In genomic region chr12:84203778-84204216, GRCm38 (mm10) we compare ENCODE assay signal across 12 mouse cellular contexts. TPM values are rescaled to one million over a fixed set of nuclear protein-coding genes. Genes with fewer than 3 reads are reported as not detected.
A peak's percentile ranks its signal among the peaks of the same experiment; 100 is the strongest.
DNase-seq lines count a peak whose midpoint lies in the region; ATAC-seq and TF ChIP-seq lines count a peak whose summit lies in the region.
"Had no signal": no experiment of that assay in that cellular context is flagged by ENCODE, and none has a peak within 500 bp of the region (broad histone marks: within the 10 kb centered on the region; RNA-seq: fewer than 3 reads in every experiment).

No protein-coding gene starts in this region.

- no peak overlapping the region for H3K4me3 ChIP-seq in heart, postnatal 0 days (ENCODE audit: low read depth, low read length)
- peak overlapping the region; percentile 66 for H3K4me3 ChIP-seq in E14TG2a.4 (replicated peaks; ENCODE audit: low read length)
- no peak overlapping the region for H3K4me3 ChIP-seq in embryonic facial prominence, embryonic 10.5 days
- H3K4me3 ChIP-seq in liver, postnatal 0 days (ENCODE audit: low read depth, low read length): peak overlapping the region; percentile 13
- H3K4me3 ChIP-seq: hindbrain, embryonic 12.5 days; neural tube, embryonic 12.5 days had no signal

- peak overlapping the region; percentile 31 for H3K9ac ChIP-seq in heart, postnatal 0 days (replicated peaks; ENCODE audit: low read depth, low read length)
- H3K9ac ChIP-seq in liver, postnatal 0 days (replicated peaks): peak overlapping the region; percentile 67
- H3K9ac ChIP-seq: hindbrain, embryonic 12.5 days; neural tube, embryonic 12.5 days had no signal

- no peak for ATAC-seq in heart, postnatal 0 days (ENCODE audit: insufficient read depth, low read depth)
- ATAC-seq in liver, postnatal 0 days: peak; percentile 87
- ATAC-seq: Patski had no signal

- H3K4me1 ChIP-seq in heart, postnatal 0 days (ENCODE audit: control insufficient read depth, insufficient read depth): peaks cover 57% of the 10 kb centered on the region
- H3K4me1 ChIP-seq in E14TG2a.4 (replicated peaks; ENCODE audit: low read depth, low read length): peaks cover 100% of the 10 kb centered on the region
- H3K4me1 ChIP-seq in embryonic facial prominence, embryonic 10.5 days: peaks cover 52% of the 10 kb centered on the region
- peaks cover 94% of the 10 kb centered on the region for H3K4me1 ChIP-seq in liver, postnatal 0 days (ENCODE audit: insufficient read depth)

- no peak overlapping the region for H3K4me2 ChIP-seq in heart, postnatal 0 days (ENCODE audit: low read depth, low read length)
- H3K4me2 ChIP-seq in liver, postnatal 0 days (ENCODE audit: low read depth, low read length): peak overlapping the region; percentile 62
- H3K4me2 ChIP-seq: hindbrain, embryonic 12.5 days; neural tube, embryonic 12.5 days had no signal

- 39% methylated on average over 7 of the region's 7 CpGs for WGBS in heart, postnatal 0 days
- WGBS in embryonic facial prominence, embryonic 10.5 days: 68% methylated on average over 7 of the region's 7 CpGs
- WGBS in liver, postnatal 0 days (ENCODE audit: insufficient replicate concordance): 38% methylated on average over 7 of the region's 7 CpGs

- H3K9me3 ChIP-seq in heart, postnatal 0 days (replicated peaks; ENCODE audit: control insufficient read depth, low read length): no peaks in the 10 kb centered on the region
- H3K9me3 ChIP-seq in E14TG2a.4 (ENCODE audit: low read length): no peaks in the 10 kb centered on the region
- no peaks in the 10 kb centered on the region for H3K9me3 ChIP-seq in embryonic facial prominence, embryonic 10.5 days
- H3K9me3 ChIP-seq in liver, postnatal 0 days (ENCODE audit: low read length): no peaks in the 10 kb centered on the region
- H3K9me3 ChIP-seq: hindbrain, embryonic 12.5 days; neural tube, embryonic 12.5 days had no signal

- no peak for TF ChIP-seq CTCF in heart, postnatal 0 days (IDR thresholded peaks at IDR 0.05; ENCODE audit: low read depth)
- no peak for TF ChIP-seq CTCF in E14TG2a.4 (conservative IDR thresholded peaks at IDR 0.05; ENCODE audit: low read length)
- TF ChIP-seq CTCF in liver, postnatal 0 days (IDR thresholded peaks at IDR 0.05; ENCODE audit: low read depth): no peak

- no peak for DNase-seq in heart, postnatal 0 days (ENCODE audit: low spot score)
- DNase-seq in heart, adult 9 months (ENCODE audit: low spot score in 2 of 2): no peak
- DNase-seq in embryonic facial prominence, embryonic 10.5 days (ENCODE audit: low spot score): no peak
- peak; percentile 83 for DNase-seq in liver, postnatal 0 days
- DNase-seq in gastrocnemius, adult 18-20 months (ENCODE audit: low spot score): no peak
- DNase-seq in gastrocnemius, postnatal 10 days: no peak
- no peak for DNase-seq in cerebellum, postnatal 4 days (ENCODE audit: low spot score in 2 of 2)
- DNase-seq: left cerebral cortex, postnatal 4 days had no signal

- no peak for TF ChIP-seq EP300 in heart, postnatal 0 days (IDR thresholded peaks at IDR 0.05; ENCODE audit: low read depth)
- TF ChIP-seq EP300 in liver, postnatal 0 days (IDR thresholded peaks at IDR 0.05; ENCODE audit: low read depth): peak; percentile 98

- no peak overlapping the region; the same call in 1 of the 2 replicates for H3K27ac ChIP-seq in heart, postnatal 0 days (ENCODE audit: low read depth)
- H3K27ac ChIP-seq in embryonic facial prominence, embryonic 10.5 days (replicated peaks): peak overlapping the region; percentile 48; the same call in 1 of the 2 replicates
- H3K27ac ChIP-seq in liver, postnatal 0 days (ENCODE audit: low read depth): peak overlapping the region; percentile 98
- H3K27ac ChIP-seq: hindbrain, embryonic 12.5 days; neural tube, embryonic 12.5 days had no signal

- no peaks in the 10 kb centered on the region for H3K27me3 ChIP-seq in heart, postnatal 0 days (ENCODE audit: control insufficient read depth, insufficient read depth, low read length)
- peaks cover 17% of the 10 kb centered on the region for H3K27me3 ChIP-seq in E14TG2a.4 (ENCODE audit: insufficient read depth, low read length)
- no peaks in the 10 kb centered on the region for H3K27me3 ChIP-seq in embryonic facial prominence, embryonic 10.5 days (replicated peaks; ENCODE audit: low read depth, poor library complexity, severe bottlenecking)
- no peaks in the 10 kb centered on the region for H3K27me3 ChIP-seq in liver, postnatal 0 days (ENCODE audit: insufficient read depth, low read length)
- H3K27me3 ChIP-seq: hindbrain, embryonic 12.5 days; neural tube, embryonic 12.5 days; Patski had no signal

- no peaks in the 10 kb centered on the region; the same call in 1 of the 2 replicates for H3K36me3 ChIP-seq in heart, postnatal 0 days (replicated peaks; ENCODE audit: control insufficient read depth, insufficient read depth, low read length)
- peaks cover 7% of the 10 kb centered on the region for H3K36me3 ChIP-seq in E14TG2a.4 (ENCODE audit: insufficient read depth, low read length)
- H3K36me3 ChIP-seq in embryonic facial prominence, embryonic 10.5 days (replicated peaks): peaks cover 12% of the 10 kb centered on the region
- H3K36me3 ChIP-seq in liver, postnatal 0 days (replicated peaks; ENCODE audit: insufficient read depth, low read length): no peaks in the 10 kb centered on the region; the same call in 1 of the 2 replicates
- H3K36me3 ChIP-seq: hindbrain, embryonic 12.5 days; neural tube, embryonic 12.5 days had no signal

RNA-seq across cellular contexts. Expression of gene Elmsan1, which starts 14.9 kb away (rescaled TPM):
- total RNA-seq in heart, postnatal 0 days (2014; rRNA removed; ENCODE audit: low replicate concordance): 13.5 and 14.5 TPM in 2 replicates
- polyA plus RNA-seq in heart, postnatal 0 days (2015; fragmentation: Nextera tagmentation; extraction: Ambion mirVana): 3.5 and 3.6 TPM in 2 replicates
- 7.3 and 8.2 TPM in 2 replicates for polyA plus RNA-seq in embryonic facial prominence, embryonic 10.5 days (2016; fragmentation: Nextera tagmentation; extraction: Ambion mirVana)
- 2.6 and 2.8 TPM in 2 replicates for polyA plus RNA-seq in liver, postnatal 0 days (2015; fragmentation: Nextera tagmentation; extraction: Ambion mirVana)
- 10 to 100 TPM in 1 of 2 experiments, 1 to 10 TPM in 1; 6.9 to 10.9 TPM for total RNA-seq in gastrocnemius, adult 18-20 months (2021)
- total RNA-seq in gastrocnemius, postnatal 10 days (2021): 10 to 100 TPM; 15.6 to 18.5 TPM

RNA-seq across cellular contexts. Expression of gene Pnma1, which starts 55.5 kb away (rescaled TPM):
- 1.5 TPM in 1 of 2 replicates, not detected in the other for total RNA-seq in heart, postnatal 0 days (2014; rRNA removed; ENCODE audit: low replicate concordance)
- 0.31 and 0.45 TPM in 2 replicates for polyA plus RNA-seq in heart, postnatal 0 days (2015; fragmentation: Nextera tagmentation; extraction: Ambion mirVana)
- polyA plus RNA-seq in embryonic facial prominence, embryonic 10.5 days (2016; fragmentation: Nextera tagmentation; extraction: Ambion mirVana): 1.3 and 1.6 TPM in 2 replicates
- 0.28 and 0.35 TPM in 2 replicates for polyA plus RNA-seq in liver, postnatal 0 days (2015; fragmentation: Nextera tagmentation; extraction: Ambion mirVana)
- under 1 TPM in 1 of 2 experiments, not detected in 1; 0.11 TPM for total RNA-seq in gastrocnemius, adult 18-20 months (2021)
- total RNA-seq in gastrocnemius, postnatal 10 days (2021): under 1 TPM; 0.23 to 0.54 TPM

Comparison
In these comparisons a context has a peak if more than half of its experiments do, and no peak if none do; other contexts are left out.
1. H3K4me3 ChIP-seq: peak in E14TG2a.4 (single experiment) and liver, postnatal 0 days (single experiment); none in heart, postnatal 0 days (single experiment) and embryonic facial prominence, embryonic 10.5 days (single experiment).